Mouse (Mus musculus) liver, embryonic 14.5 days (tissue): ENCODE results near the gene Tead2.

ENCODE experiments used
- CTCF ChIP-seq: IDR thresholded peaks from 2 replicates; pipeline ENCODE4 v1.5.1; 2016; ENCODE audit warnings: antibody characterized with exemption, low read depth, control low read depth
- EP300 ChIP-seq: IDR thresholded peaks from 2 replicates; pipeline ENCODE4 v1.6.1; 2016; ENCODE audit warnings: antibody characterized with exemption, low read depth

GRCm38 (mm10) chr7:45168656-45169055 lies 46.9 kb upstream of the Tead2 start:
- TF ChIP-seq CTCF (no peak), EP300 (no peak)
